Mouse (Mus musculus) ES-E14 (cell line): ENCODE results near the gene Tnfsfm13. TPM values are rescaled to one million over a fixed set of nuclear protein-coding genes. Genes with fewer than 3 reads are reported as not detected.
A peak's percentile ranks its signal among the peaks of the same experiment; 100 is the strongest.

ENCODE experiments used
- DNase-seq: peaks from one replicate; pipeline ENCODE4 v3.0.0-alpha.2; 2013; ENCODE audit warnings: low read depth, low spot score
- H3K27ac ChIP-seq: 2 replicates; pipeline ENCODE4 v1.5.1; 2012; ENCODE audit warnings: low read depth, mild to moderate bottlenecking, low read length, moderate library complexity, mixed read lengths; ENCODE audit not compliant: poor library complexity, insufficient read depth, severe bottlenecking
- H3K36me3 ChIP-seq: 2 replicates; pipeline ENCODE4 v1.6.1; 2012; ENCODE audit warnings: mild to moderate bottlenecking, low read length, moderate library complexity, mixed read lengths; ENCODE audit not compliant: control insufficient read depth, poor library complexity, insufficient read depth, severe bottlenecking
- H3K4me1 ChIP-seq, 2 experiments: fragments of 150-350 bp in 1 of 2; sonication (generic) in 1 of 2; 2 replicates each; pipeline ENCODE4 v1.6.1; 2012; ENCODE audit warnings: low read length in 2 of 2, mild to moderate bottlenecking in 1 of 2, mixed read lengths in 1 of 2; ENCODE audit not compliant: control insufficient read depth in 2 of 2, insufficient read depth in 2 of 2, poor library complexity in 1 of 2
- H3K4me3 ChIP-seq, 2 experiments: fragments of 150-350 bp in 1 of 2; sonication (generic) in 1 of 2; 2 replicates each; pipeline ENCODE4 v1.5.1; 2012; ENCODE audit warnings: low read length in 2 of 2, low read depth in 1 of 2, mild to moderate bottlenecking in 1 of 2, mixed read lengths in 1 of 2; ENCODE audit not compliant: insufficient read depth in 1 of 2, poor library complexity in 1 of 2, severe bottlenecking in 1 of 2
- H3K9ac ChIP-seq: 2 replicates; pipeline ENCODE4 v1.6.1; 2012; ENCODE audit warnings: low read depth, mild to moderate bottlenecking, low read length, mixed read lengths; ENCODE audit not compliant: poor library complexity, insufficient read depth, severe bottlenecking
- H3K9me3 ChIP-seq: fragments of 150-350 bp; sonication (generic); 2 replicates; pipeline ENCODE4 v1.6.1; 2012; ENCODE audit warnings: low read depth, mild to moderate bottlenecking, low read length; ENCODE audit not compliant: control insufficient read depth, insufficient read depth
- CHD2 ChIP-seq: IDR thresholded peaks from 2 replicates; pipeline ENCODE4 v1.6.1; 2014; ENCODE audit warnings: mild to moderate bottlenecking, low read depth, low read length, inconsistent platforms
- HCFC1 ChIP-seq: IDR thresholded peaks from 2 replicates; pipeline ENCODE4 v1.6.1; 2012; ENCODE audit warnings: low read length, inconsistent platforms, borderline replicate concordance; ENCODE audit not compliant: insufficient read depth
- MAFK ChIP-seq: IDR thresholded peaks from 2 replicates; pipeline ENCODE4 v1.6.1; 2014; ENCODE audit warnings: mild to moderate bottlenecking, low read depth, low read length, inconsistent platforms; ENCODE audit not compliant: insufficient read depth
- ZC3H11A ChIP-seq: IDR thresholded peaks from 2 replicates; pipeline ENCODE4 v1.6.1; 2012; ENCODE audit warnings: low read depth, mild to moderate bottlenecking, inconsistent platforms, low read length, borderline replicate concordance
- ZNF384 ChIP-seq: IDR thresholded peaks from 2 replicates; pipeline ENCODE4 v1.6.1; 2012; ENCODE audit warnings: low read depth, low read length, inconsistent platforms
- in situ Hi-C, 2 experiments: fragments of 600-800 bp; cut with MboI; formaldehyde crosslinking; loops; one replicate each; pipeline ENCODE4 v1.15.1; 2025; ENCODE audit warnings: low sequenced_read_pairs in 2 of 2, inconsistent platforms in 1 of 2; ENCODE audit not compliant: unreplicated experiment in 2 of 2
- total RNA-seq: library from RNA; depleted of rRNA; stranded (reverse); fragments of 300-350 nt; gene quantifications from 2 replicates; pipeline ENCODE4 v1.2.3, GENCODE M21; 2012

Gene Tnfsfm13
- total RNA-seq, 1 experiment, result 13.7 TPM

GRCm38 (mm10) chr11:69711082-69711481 is 15.2 kb upstream of the Tnfsfm13 start:
- H3K4me1 ChIP-seq, result peaks cover 16 to 21% of the 10 kb centered on the region in 2 experiments
- no peak overlapping the region for H3K4me3 ChIP-seq
- no peak for DNase-seq
- peak overlapping the region; percentile 12; the same call in 1 of the 2 replicates for H3K9ac ChIP-seq
- in situ Hi-C loops, result loop anchor here in 1 of 2 experiments (10.0 kb wide), 1 partner anchor 56 kb away; the partner anchor contains the start of gene Sox15
- H3K9me3 ChIP-seq, result no peaks in the 10 kb centered on the region
- TF ChIP-seq HCFC1 (no peak), CHD2 (no peak), ZC3H11A (no peak), MAFK (no peak), ZNF384 (no peak)
- H3K27ac ChIP-seq, result peak overlapping the region; percentile 98; the same call in 1 of the 2 replicates
- no peaks in the 10 kb centered on the region for H3K36me3 ChIP-seq

GRCm38 (mm10) chr11:69710470-69710869 is 14.6 kb upstream of the Tnfsfm13 start:
- Histone ChIP-seq H3K27ac (peak overlapping the region; percentile 98), H3K36me3 (no peaks in the 10 kb centered on the region), H3K9me3 (no peaks in the 10 kb centered on the region), H3K9ac (peak overlapping the region; percentile 63; the same call in 1 of the 2 replicates), H3K4me3 (no peak overlapping the region), H3K4me1 (peaks cover 16 to 21% of the 10 kb centered on the region in 2 experiments)
- no peak for DNase-seq
- TF ChIP-seq HCFC1 (no peak), CHD2 (no peak), MAFK (no peak), ZC3H11A (no peak), ZNF384 (no peak)
- in situ Hi-C loops, result loop anchor here in 1 of 2 experiments (10.0 kb wide), 1 partner anchor 56 kb away; the partner anchor contains the start of gene Sox15

GRCm38 (mm10) chr11:69709554-69710446 is 13.9 kb upstream of the Tnfsfm13 start:
- peak overlapping the region; percentile 63; the same call in 1 of the 2 replicates for H3K9ac ChIP-seq
- DNase-seq, result no peak
- peak overlapping the region; percentile 98 for H3K27ac ChIP-seq
- no peak overlapping the region; a peak in 1 of 4 replicates for H3K4me3 ChIP-seq
- TF ChIP-seq ZC3H11A (no peak), HCFC1 (no peak), ZNF384 (no peak), CHD2 (no peak), MAFK (no peak)
- no peaks in the 10 kb centered on the region for H3K9me3 ChIP-seq
- no peaks in the 10 kb centered on the region for H3K36me3 ChIP-seq
- H3K4me1 ChIP-seq, result peaks cover 20 to 25% of the 10 kb centered on the region in 2 experiments
- in situ Hi-C loops, result loop anchor here in 1 of 2 experiments (10.0 kb wide), 1 partner anchor 55 kb away; the partner anchor contains the start of gene Sox15

- no peak for DNase-seq
- peak overlapping the region; percentile 98 for H3K27ac ChIP-seq
- no peaks in the 10 kb centered on the region for H3K36me3 ChIP-seq
- H3K9me3 ChIP-seq, result no peaks in the 10 kb centered on the region
- H3K4me1 ChIP-seq, result peaks cover 20 to 26% of the 10 kb centered on the region in 2 experiments
- no peak for TF ChIP-seq HCFC1
- TF ChIP-seq ZNF384, result no peak
- no peak for TF ChIP-seq ZC3H11A
- no peak for TF ChIP-seq MAFK
- TF ChIP-seq CHD2, result no peak
- H3K4me3 ChIP-seq, result no peak overlapping the region
- H3K9ac ChIP-seq, result peak overlapping the region; percentile 63
- in situ Hi-C loops, result no loop called here
Observed at GRCm38 (mm10) chr11:69708614-69709265, 12.8 kb upstream of the Tnfsfm13 start.
